Mouse (Mus musculus): ENCODE measurements around the gene Acaa1a. TPM values are rescaled to one million over a fixed set of nuclear protein-coding genes. Genes with fewer than 3 reads are reported as not detected.

Acaa1a gene
- polyA plus RNA-seq, 1 experiment: 13.7 TPM

GRCm38 (mm10) chr9:119353926-119354325, 14.4 kb downstream of the Acaa1a start:
- TF ChIP-seq POLR2A (IDR thresholded peaks at IDR 0.05; ENCODE audit: control insufficient read depth, low read depth, low read length) (no peak), CTCF (IDR thresholded peaks at IDR 0.05; ENCODE audit: control insufficient read depth, insufficient read depth, insufficient replicate concordance, low read depth, low read length) (no peak)
- Histone ChIP-seq H3K27ac (ENCODE audit: control insufficient read depth, insufficient read depth, low read depth, low read length) (no peak overlapping the region), H3K4me1 (ENCODE audit: control insufficient read depth, insufficient read depth, low read length) (peaks cover 8% of the 10 kb centered on the region), H3K36me3 (ENCODE audit: control insufficient read depth, insufficient read depth, low read length) (no peaks in the 10 kb centered on the region), H3K4me3 (ENCODE audit: control insufficient read depth, low read depth, low read length) (no peak overlapping the region), H3K27me3 (ENCODE audit: control insufficient read depth, insufficient read depth, low read length) (no peaks in the 10 kb centered on the region)

- H3K27me3 ChIP-seq (ENCODE audit: control insufficient read depth, insufficient read depth, low read length): no peaks in the 10 kb centered on the region
- no peak for TF ChIP-seq POLR2A (IDR thresholded peaks at IDR 0.05; ENCODE audit: control insufficient read depth, low read depth, low read length)
- no peak for TF ChIP-seq CTCF (IDR thresholded peaks at IDR 0.05; ENCODE audit: control insufficient read depth, insufficient read depth, insufficient replicate concordance, low read depth, low read length)
- H3K4me1 ChIP-seq (ENCODE audit: control insufficient read depth, insufficient read depth, low read length): peaks cover 8% of the 10 kb centered on the region
- H3K27ac ChIP-seq (ENCODE audit: control insufficient read depth, insufficient read depth, low read depth, low read length): no peak overlapping the region
- no peak overlapping the region for H3K4me3 ChIP-seq (ENCODE audit: control insufficient read depth, low read depth, low read length)
- H3K36me3 ChIP-seq (ENCODE audit: control insufficient read depth, insufficient read depth, low read length): no peaks in the 10 kb centered on the region
Observed at GRCm38 (mm10) chr9:119355943-119356342, 16.5 kb downstream of the Acaa1a start.

- Histone ChIP-seq H3K4me1 (ENCODE audit: control insufficient read depth, insufficient read depth, low read length) (peaks cover 8% of the 10 kb centered on the region), H3K4me3 (ENCODE audit: control insufficient read depth, low read depth, low read length) (peak within 1 kb of the TSS; percentile 82), H3K27ac (ENCODE audit: control insufficient read depth, insufficient read depth, low read depth, low read length) (peak within 1 kb of the TSS; percentile 17; the same call in 1 of the 2 replicates), H3K36me3 (ENCODE audit: control insufficient read depth, insufficient read depth, low read length) (no peaks in the 10 kb centered on the region), H3K27me3 (ENCODE audit: control insufficient read depth, insufficient read depth, low read length) (no peaks in the 10 kb centered on the region)
- TF ChIP-seq POLR2A (IDR thresholded peaks at IDR 0.05; ENCODE audit: control insufficient read depth, low read depth, low read length): peak; percentile 51
- TF ChIP-seq CTCF (IDR thresholded peaks at IDR 0.05; ENCODE audit: control insufficient read depth, insufficient read depth, insufficient replicate concordance, low read depth, low read length): peak; percentile 67; the same call in 1 of the 2 replicates
Observed at GRCm38 (mm10) chr9:119357331-119358057, 18.0 kb downstream of the Acaa1a start, which contains the start of gene Xylb. TSS of gene Xylb (plus strand) at chr9:119357381.

GRCm38 (mm10) chr9:119358058-119358429, 18.6 kb downstream of the Acaa1a start:
- H3K36me3 ChIP-seq (ENCODE audit: control insufficient read depth, insufficient read depth, low read length): no peaks in the 10 kb centered on the region
- H3K4me1 ChIP-seq (ENCODE audit: control insufficient read depth, insufficient read depth, low read length): peaks cover 8% of the 10 kb centered on the region
- peak overlapping the region; percentile 2; the same call in 1 of the 2 replicates for H3K4me3 ChIP-seq (ENCODE audit: control insufficient read depth, low read depth, low read length)
- H3K27ac ChIP-seq (ENCODE audit: control insufficient read depth, insufficient read depth, low read depth, low read length): no peak overlapping the region
- no peaks in the 10 kb centered on the region for H3K27me3 ChIP-seq (ENCODE audit: control insufficient read depth, insufficient read depth, low read length)
- TF ChIP-seq CTCF (IDR thresholded peaks at IDR 0.05; ENCODE audit: control insufficient read depth, insufficient read depth, insufficient replicate concordance, low read depth, low read length) (no peak), POLR2A (IDR thresholded peaks at IDR 0.05; ENCODE audit: control insufficient read depth, low read depth, low read length) (no peak)

GRCm38 (mm10) chr9:119361416-119361815, 21.9 kb downstream of the Acaa1a start:
- Histone ChIP-seq H3K4me3 (ENCODE audit: control insufficient read depth, low read depth, low read length) (no peak overlapping the region), H3K27ac (ENCODE audit: control insufficient read depth, insufficient read depth, low read depth, low read length) (no peak overlapping the region), H3K27me3 (ENCODE audit: control insufficient read depth, insufficient read depth, low read length) (no peaks in the 10 kb centered on the region), H3K36me3 (ENCODE audit: control insufficient read depth, insufficient read depth, low read length) (no peaks in the 10 kb centered on the region), H3K4me1 (ENCODE audit: control insufficient read depth, insufficient read depth, low read length) (peaks cover 8% of the 10 kb centered on the region)
- TF ChIP-seq CTCF (IDR thresholded peaks at IDR 0.05; ENCODE audit: control insufficient read depth, insufficient read depth, insufficient replicate concordance, low read depth, low read length) (no peak), POLR2A (IDR thresholded peaks at IDR 0.05; ENCODE audit: control insufficient read depth, low read depth, low read length) (no peak)

GRCm38 (mm10) chr9:119363229-119363628, 23.8 kb downstream of the Acaa1a start:
- no peak overlapping the region for H3K27ac ChIP-seq (ENCODE audit: control insufficient read depth, insufficient read depth, low read depth, low read length)
- H3K4me3 ChIP-seq (ENCODE audit: control insufficient read depth, low read depth, low read length): no peak overlapping the region
- H3K4me1 ChIP-seq (ENCODE audit: control insufficient read depth, insufficient read depth, low read length): no peaks in the 10 kb centered on the region
- TF ChIP-seq POLR2A (IDR thresholded peaks at IDR 0.05; ENCODE audit: control insufficient read depth, low read depth, low read length): no peak
- TF ChIP-seq CTCF (IDR thresholded peaks at IDR 0.05; ENCODE audit: control insufficient read depth, insufficient read depth, insufficient replicate concordance, low read depth, low read length): no peak
- no peaks in the 10 kb centered on the region for H3K36me3 ChIP-seq (ENCODE audit: control insufficient read depth, insufficient read depth, low read length)
- no peaks in the 10 kb centered on the region for H3K27me3 ChIP-seq (ENCODE audit: control insufficient read depth, insufficient read depth, low read length)

GRCm38 (mm10) chr9:119365284-119365683, 25.8 kb downstream of the Acaa1a start, which contains the start of gene Slc22a14:
TSS of gene Slc22a14 (minus strand) at chr9:119365553.
- no peak within 1 kb of the TSS for H3K27ac ChIP-seq (ENCODE audit: control insufficient read depth, insufficient read depth, low read depth, low read length)
- no peaks in the 10 kb centered on the region for H3K27me3 ChIP-seq (ENCODE audit: control insufficient read depth, insufficient read depth, low read length)
- H3K4me3 ChIP-seq (ENCODE audit: control insufficient read depth, low read depth, low read length): no peak within 1 kb of the TSS
- no peaks in the 10 kb centered on the region for H3K36me3 ChIP-seq (ENCODE audit: control insufficient read depth, insufficient read depth, low read length)
- H3K4me1 ChIP-seq (ENCODE audit: control insufficient read depth, insufficient read depth, low read length): no peaks in the 10 kb centered on the region
- TF ChIP-seq CTCF (IDR thresholded peaks at IDR 0.05; ENCODE audit: control insufficient read depth, insufficient read depth, insufficient replicate concordance, low read depth, low read length) (no peak), POLR2A (IDR thresholded peaks at IDR 0.05; ENCODE audit: control insufficient read depth, low read depth, low read length) (no peak)
